Mouse (Mus musculus): ENCODE measurements at regions not wholly inside any gene's neighbourhood (a gene's known extent, or its start where the extent isn't known, plus 50 kb on each side); places are given as distances from the start of the nearest gene placed in this dataset.

DNA sequence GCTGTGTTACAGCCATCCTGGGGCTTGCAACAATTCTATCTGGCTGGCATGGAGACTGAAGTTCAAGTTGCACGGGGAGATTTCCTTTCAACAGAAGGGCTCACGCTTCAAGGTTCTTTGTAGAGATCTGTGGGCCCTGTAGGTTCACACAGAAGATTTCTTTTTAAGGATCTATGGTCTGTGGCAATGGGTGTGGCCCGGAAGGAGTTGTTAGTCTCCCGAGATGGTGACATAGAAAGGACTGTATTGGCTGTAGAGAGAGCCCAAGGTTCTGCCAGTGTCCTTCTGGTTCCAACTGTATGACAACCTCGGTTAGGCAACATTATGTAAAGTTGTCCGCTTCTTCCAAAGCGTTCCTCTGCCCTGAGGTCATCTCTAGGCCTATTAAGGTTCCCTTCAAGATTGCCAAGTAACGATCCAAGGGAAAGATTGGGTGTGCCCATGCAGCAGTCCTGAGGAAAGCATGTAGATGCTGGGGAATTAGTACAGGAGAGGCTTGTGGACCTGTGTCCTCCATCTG lies 124.8 kb upstream of the Hes1 start:
- TF ChIP-seq CTCF (IDR thresholded peaks at IDR 0.05; ENCODE audit: extremely low read depth, insufficient read depth, low read length) (no peak), POLR2A (IDR thresholded peaks at IDR 0.05; ENCODE audit: extremely low read depth, insufficient read depth, low read length) (no peak)

Data from cortical plate, adult 2 months (tissue).